Mouse (Mus musculus) hematopoietic stem cell, adult 5-6 weeks (primary cell): Measurements from ENCODE around the gene Btbd35f1. TPM values are rescaled to one million over a fixed set of nuclear protein-coding genes. Genes with fewer than 3 reads are reported as not detected.
"Not testable (repeated sequence)": the region's sequence is repeated elsewhere in the genome, so short reads cannot be mapped to it uniquely, and the experiment has no call there.

Experiments used
- ATAC-seq, 2 experiments: fragments of 125-278 bp in 1 of 2; replicated peaks in 1 of 2; 2 replicates each; pipeline ENCODE4 v1.8.0; 2016 to 2017; ENCODE audit warnings: inconsistent platforms in 2 of 2, mild to moderate bottlenecking in 2 of 2, moderate number of reproducible peaks in 2 of 2, low read depth in 1 of 2, moderate TSS enrichment in 1 of 2; ENCODE audit not compliant: low FRiP score in 2 of 2, poor library complexity in 2 of 2, severe bottlenecking in 2 of 2, insufficient read depth in 1 of 2, low TSS enrichment in 1 of 2
- total RNA-seq: library from RNA; stranded (forward); fragments of 172-1452, 232-1000 nt; gene quantifications from 2 replicates; pipeline ENCODE4 v1.2.3, GENCODE M21; 2017

The Btbd35f1 gene
- total RNA-seq: not detected in 2 replicates

- not testable (repeated sequence) for ATAC-seq
Measured at GRCm38 (mm10) chrX:32559755-32560154, at the start of gene Btbd35f1. Gene Btbd35f1, plus strand, starts transcription at chrX:32560055.

GRCm38 (mm10) chrX:32590878-32591542 is 31.2 kb downstream of the Btbd35f1 start:
- not testable (repeated sequence) for ATAC-seq

GRCm38 (mm10) chrX:32601008-32601407 is 41.2 kb downstream of the Btbd35f1 start:
- not testable (repeated sequence) for ATAC-seq

GRCm38 (mm10) chrX:32601425-32601824 is 41.6 kb downstream of the Btbd35f1 start:
- not testable (repeated sequence) for ATAC-seq

Other genes starting within 250 kb of the Btbd35f1 start
- gene Gm5926, start 90.7 kb downstream of the Btbd35f1 start, total RNA-seq: not detected in 2 replicates
- not detected in 2 replicates for gene Btbd35f21, start 166.1 kb downstream of the Btbd35f1 start, total RNA-seq